Mouse (Mus musculus): ENCODE measurements around the gene Grb10. TPM values are rescaled to one million over a fixed set of nuclear protein-coding genes. Genes with fewer than 3 reads are reported as not detected.

Grb10 gene
- polyA plus RNA-seq, 1 experiment from 2014 or later, result 352 TPM

DNA sequence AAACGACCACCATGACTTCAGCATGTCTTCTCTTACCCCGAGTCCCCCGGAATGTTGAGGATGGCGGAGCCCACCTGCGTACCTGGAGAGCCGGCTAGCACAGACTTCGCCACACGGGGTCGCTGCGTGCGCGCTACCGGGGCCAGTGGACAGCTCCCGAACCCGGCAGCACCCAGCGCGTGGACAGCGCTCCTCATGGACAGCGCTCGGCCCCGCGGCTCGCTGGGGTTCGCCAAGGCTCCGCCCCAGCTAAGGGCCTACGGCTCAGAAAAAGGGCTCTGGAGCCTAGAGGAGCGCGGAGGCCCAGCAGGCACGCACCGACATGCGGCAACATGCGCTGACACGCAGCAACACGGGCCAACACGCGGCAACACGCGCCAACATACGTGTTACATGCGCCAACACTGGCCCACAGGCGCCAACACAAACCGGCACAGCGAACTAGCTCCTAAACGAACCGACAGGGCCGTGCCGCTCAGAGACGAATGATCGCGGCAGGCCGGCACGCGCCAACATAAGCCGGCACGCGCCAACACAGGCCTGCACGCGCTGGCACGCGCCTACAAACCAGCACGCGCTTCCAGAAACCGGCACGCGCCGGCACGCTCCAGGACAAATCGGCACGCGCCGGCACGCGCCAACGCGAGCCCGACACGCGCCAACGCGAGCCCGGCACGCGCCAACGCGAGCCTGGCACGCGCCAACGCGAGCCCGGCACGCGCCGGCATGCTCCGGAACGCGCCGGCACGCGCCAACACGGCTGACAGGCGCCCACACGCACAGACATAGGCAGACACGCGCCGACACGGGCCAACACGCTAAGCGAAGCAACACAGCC, 12.5 kb downstream of the Grb10 start:
- Histone ChIP-seq H3K9me3 (peaks cover 37% of the 10 kb centered on the region), H3K9ac (replicated peaks) (peak overlapping the region; percentile 5; the same call in 1 of the 2 replicates), H3K27me3 (peaks cover 91% of the 10 kb centered on the region), H3K36me3 (peaks cover 40% of the 10 kb centered on the region), H3K4me1 (no peaks in the 10 kb centered on the region), H3K27ac (replicated peaks) (no peak overlapping the region; the same call in 1 of the 2 replicates), H3K4me3 (peak overlapping the region; percentile 39), H3K4me2 (replicated peaks) (peak overlapping the region; percentile 59)
- peak; percentile 89 for ATAC-seq (ENCODE audit: low FRiP score, low read depth)
- WGBS, result 50% methylated on average over 108 of the region's 108 CpGs

GRCm38 (mm10) chr11:12025392-12025755, 13.1 kb downstream of the Grb10 start:
- peak overlapping the region; percentile 59 for H3K4me2 ChIP-seq (replicated peaks)
- no peak overlapping the region for H3K27ac ChIP-seq (replicated peaks)
- H3K27me3 ChIP-seq, result peaks cover 92% of the 10 kb centered on the region
- H3K9me3 ChIP-seq, result peaks cover 37% of the 10 kb centered on the region
- no peaks in the 10 kb centered on the region for H3K4me1 ChIP-seq
- H3K36me3 ChIP-seq, result peaks cover 40% of the 10 kb centered on the region
- no peak overlapping the region for H3K9ac ChIP-seq (replicated peaks)
- peak; percentile 72 for ATAC-seq (ENCODE audit: low FRiP score, low read depth)
- H3K4me3 ChIP-seq, result peak overlapping the region; percentile 39
- 50% methylated on average over 32 of the region's 32 CpGs for WGBS

DNA sequence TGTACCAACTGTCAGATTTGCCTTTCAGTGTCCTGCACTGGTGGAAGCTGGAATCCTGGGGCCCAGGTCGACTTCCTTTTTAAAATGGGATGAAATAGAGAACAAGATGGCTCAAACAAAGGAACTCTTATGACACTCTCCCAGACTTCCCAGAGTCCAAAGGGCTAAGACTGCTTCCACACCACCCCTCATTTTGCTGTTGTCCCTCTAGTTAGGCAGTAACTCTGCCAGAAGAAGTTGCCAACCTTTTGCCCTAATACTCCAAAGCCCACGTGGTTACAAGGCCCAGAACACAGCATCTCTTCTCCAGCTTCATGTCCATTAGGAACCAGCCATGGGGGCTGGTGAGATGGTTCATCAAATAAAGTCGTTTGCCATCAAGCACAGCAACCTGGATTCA, 15.4 kb downstream of the Grb10 start:
- H3K4me3 ChIP-seq, result no peak overlapping the region
- H3K9ac ChIP-seq (replicated peaks), result no peak overlapping the region
- H3K36me3 ChIP-seq, result peaks cover 32% of the 10 kb centered on the region
- no peak overlapping the region for H3K27ac ChIP-seq (replicated peaks)
- peaks cover 93% of the 10 kb centered on the region for H3K27me3 ChIP-seq
- peaks cover 25% of the 10 kb centered on the region for H3K9me3 ChIP-seq
- ATAC-seq (ENCODE audit: low FRiP score, low read depth), result no peak
- no peaks in the 10 kb centered on the region for H3K4me1 ChIP-seq
- WGBS, result 54% methylated on average over 3 of the region's 3 CpGs
- no peak overlapping the region for H3K4me2 ChIP-seq (replicated peaks)

DNA sequence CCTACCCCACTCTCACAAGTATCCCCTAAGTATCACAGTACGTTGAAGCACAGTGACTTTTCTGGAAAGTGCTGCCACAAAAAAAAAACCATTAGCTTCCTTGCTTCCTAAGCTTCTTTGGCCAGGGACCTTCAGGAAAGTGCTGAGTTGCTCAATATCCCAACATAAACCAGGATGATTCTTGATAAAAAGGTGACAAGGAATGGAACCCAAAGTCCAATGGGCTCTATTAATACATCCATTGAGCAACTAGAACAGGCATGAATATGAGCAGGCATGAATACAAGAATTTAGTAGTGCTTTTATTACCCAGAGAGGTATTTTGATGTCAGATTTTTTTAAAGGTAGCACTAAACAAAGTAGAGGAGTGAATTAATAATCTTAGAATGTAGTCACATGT, 18.8 kb downstream of the Grb10 start:
- Histone ChIP-seq H3K9me3 (peaks cover 3% of the 10 kb centered on the region; the same call in 1 of the 2 replicates), H3K4me3 (no peak overlapping the region), H3K27ac (replicated peaks) (no peak overlapping the region), H3K4me2 (replicated peaks) (no peak overlapping the region), H3K36me3 (0 out of 2 replicates have a peak, but pooled peaks cover 12% of the 10 kb centered on the region), H3K4me1 (no peaks in the 10 kb centered on the region), H3K27me3 (peaks cover 69% of the 10 kb centered on the region), H3K9ac (replicated peaks) (no peak overlapping the region)
- 86% methylated on average over 1 of the region's 1 CpGs for WGBS
- ATAC-seq (ENCODE audit: low FRiP score, low read depth), result no peak

DNA sequence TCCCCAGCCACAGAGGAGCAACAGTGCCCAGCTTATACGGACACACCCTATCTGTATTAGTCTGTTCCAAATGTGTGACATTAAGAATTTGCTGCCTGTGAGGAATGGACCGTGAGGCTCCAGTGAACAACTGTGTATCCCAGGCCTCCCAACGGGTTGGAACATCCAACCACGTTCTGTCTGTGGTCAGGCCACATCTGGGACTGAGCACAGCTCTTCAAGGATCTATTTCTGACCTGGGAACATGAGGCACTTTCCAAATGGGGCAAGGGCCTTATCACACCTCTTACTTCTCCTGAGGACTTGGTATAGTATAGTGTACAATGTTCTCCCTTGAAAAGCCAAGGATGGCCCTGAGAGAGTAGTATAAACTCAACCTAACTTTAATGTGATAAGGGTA, 19.9 kb downstream of the Grb10 start:
- Histone ChIP-seq H3K27ac (replicated peaks) (no peak overlapping the region), H3K4me1 (no peaks in the 10 kb centered on the region), H3K27me3 (peaks cover 58% of the 10 kb centered on the region), H3K4me3 (no peak overlapping the region), H3K9me3 (peaks cover 9% of the 10 kb centered on the region; the same call in 1 of the 2 replicates), H3K9ac (replicated peaks) (no peak overlapping the region), H3K4me2 (replicated peaks) (no peak overlapping the region), H3K36me3 (0 out of 2 replicates have a peak, but pooled peaks cover 12% of the 10 kb centered on the region)
- WGBS, result 84% methylated on average over 4 of the region's 4 CpGs
- no peak for ATAC-seq (ENCODE audit: low FRiP score, low read depth)

DNA sequence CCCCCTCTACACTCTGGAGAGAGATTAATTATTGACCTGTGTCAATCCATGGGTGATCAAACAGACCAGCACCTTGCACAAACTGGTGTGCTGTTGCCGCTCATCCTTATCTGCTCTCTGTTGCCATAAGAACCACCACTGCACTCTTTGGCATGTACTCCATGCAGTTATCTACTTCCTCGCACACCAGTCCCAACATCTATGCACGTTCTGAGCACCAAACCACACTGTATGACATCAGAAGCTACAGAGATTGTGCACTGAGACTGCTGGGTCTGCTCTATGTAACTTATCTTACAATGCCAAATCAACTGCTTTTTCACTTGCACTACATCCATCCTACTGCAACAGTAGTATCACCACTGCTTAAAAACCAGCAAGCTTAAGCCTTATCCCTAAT, 28.4 kb downstream of the Grb10 start:
- no peak for ATAC-seq (ENCODE audit: low FRiP score, low read depth)
- Histone ChIP-seq H3K27ac (replicated peaks) (no peak overlapping the region), H3K4me1 (no peaks in the 10 kb centered on the region), H3K27me3 (no peaks in the 10 kb centered on the region), H3K4me2 (replicated peaks) (no peak overlapping the region), H3K36me3 (peaks cover 17% of the 10 kb centered on the region; the same call in 1 of the 2 replicates), H3K9ac (replicated peaks) (no peak overlapping the region), H3K4me3 (no peak overlapping the region), H3K9me3 (peaks cover 17% of the 10 kb centered on the region)
- WGBS, result 87% methylated on average over 3 of the region's 3 CpGs

GRCm38 (mm10) chr11:12000293-12000910, 38.1 kb downstream of the Grb10 start:
- no peak for ATAC-seq (ENCODE audit: low FRiP score, low read depth)
- WGBS, result 92% methylated on average over 4 of the region's 4 CpGs

DNA sequence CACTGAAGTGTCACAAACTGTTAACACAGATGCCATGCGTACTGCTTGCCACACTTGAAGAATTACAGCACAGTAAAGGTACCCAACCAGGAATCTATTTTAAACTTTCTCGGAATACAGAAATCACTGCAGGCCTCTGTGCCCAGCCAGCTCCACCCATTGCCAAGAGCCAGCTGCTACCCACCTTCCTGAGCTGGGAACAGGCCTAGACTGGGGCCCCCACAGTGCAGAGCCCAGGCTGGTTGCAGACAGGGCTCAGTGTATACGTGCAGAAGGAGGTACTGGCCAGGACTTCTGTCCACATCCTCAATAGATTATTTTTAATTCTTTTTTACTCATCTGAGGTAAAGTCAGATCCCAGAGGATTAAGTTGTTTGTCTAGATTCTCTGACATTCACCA, 39.6 kb downstream of the Grb10 start:
- H3K27me3 ChIP-seq, result no peaks in the 10 kb centered on the region
- 83% methylated on average over 3 of the region's 3 CpGs for WGBS
- H3K4me3 ChIP-seq, result no peak overlapping the region
- no peaks in the 10 kb centered on the region; the same call in 1 of the 2 replicates for H3K4me1 ChIP-seq
- no peak overlapping the region for H3K27ac ChIP-seq (replicated peaks)
- H3K4me2 ChIP-seq (replicated peaks), result no peak overlapping the region
- H3K9ac ChIP-seq (replicated peaks), result no peak overlapping the region
- peaks cover 3% of the 10 kb centered on the region; the same call in 1 of the 2 replicates for H3K36me3 ChIP-seq
- ATAC-seq (ENCODE audit: low FRiP score, low read depth), result no peak
- H3K9me3 ChIP-seq, result no peaks in the 10 kb centered on the region

More at GRCm38 (mm10) chr11:12000293-12000910, 38.1 kb downstream of the Grb10 start:
- no peaks in the 10 kb centered on the region for H3K27me3 ChIP-seq
- H3K4me2 ChIP-seq (replicated peaks), result no peak overlapping the region
- no peaks in the 10 kb centered on the region; the same call in 1 of the 2 replicates for H3K4me1 ChIP-seq
- H3K9me3 ChIP-seq, result no peaks in the 10 kb centered on the region
- H3K9ac ChIP-seq (replicated peaks), result no peak overlapping the region
- H3K4me3 ChIP-seq, result no peak overlapping the region
- no peak overlapping the region for H3K27ac ChIP-seq (replicated peaks)
- peaks cover 3% of the 10 kb centered on the region; the same call in 1 of the 2 replicates for H3K36me3 ChIP-seq

GRCm38 (mm10) chr11:11997045-11997444, 41.4 kb downstream of the Grb10 start:
- ATAC-seq (ENCODE audit: low FRiP score, low read depth), result no peak
- no peak overlapping the region for H3K4me3 ChIP-seq
- WGBS, result 78% methylated on average over 1 of the region's 1 CpGs

DNA sequence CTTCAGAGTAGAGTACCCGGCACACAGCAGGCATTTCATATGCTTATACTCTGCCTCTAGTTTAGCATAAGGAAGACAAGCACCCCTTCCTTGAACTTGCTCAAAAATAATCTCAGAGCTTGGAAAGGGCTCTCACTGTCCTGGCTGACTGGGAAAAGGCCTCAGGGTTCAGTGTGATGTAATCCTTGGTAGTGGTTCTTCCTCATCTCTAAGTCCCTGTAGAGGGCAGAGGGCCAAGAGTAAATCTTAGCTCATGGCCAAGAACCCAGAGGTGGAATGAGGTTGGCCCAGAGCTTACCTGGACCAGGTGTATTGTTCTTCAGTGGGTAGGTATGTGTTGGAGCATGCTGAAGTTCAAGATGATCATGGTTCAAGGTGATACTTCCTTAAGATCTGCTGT, 43.1 kb downstream of the Grb10 start:
- Histone ChIP-seq H3K4me2 (replicated peaks) (no peak overlapping the region), H3K9ac (replicated peaks) (no peak overlapping the region), H3K27me3 (no peaks in the 10 kb centered on the region), H3K9me3 (no peaks in the 10 kb centered on the region), H3K27ac (replicated peaks) (no peak overlapping the region), H3K36me3 (no peaks in the 10 kb centered on the region; the same call in 1 of the 2 replicates), H3K4me1 (no peaks in the 10 kb centered on the region; the same call in 1 of the 2 replicates), H3K4me3 (no peak overlapping the region)
- no peak for ATAC-seq (ENCODE audit: low FRiP score, low read depth)
- WGBS, result 93% methylated on average over 1 of the region's 1 CpGs

More at GRCm38 (mm10) chr11:11997045-11997444, 41.4 kb downstream of the Grb10 start:
- no peak overlapping the region for H3K9ac ChIP-seq (replicated peaks)
- H3K4me2 ChIP-seq (replicated peaks), result no peak overlapping the region
- H3K9me3 ChIP-seq, result no peaks in the 10 kb centered on the region
- H3K36me3 ChIP-seq, result no peaks in the 10 kb centered on the region; the same call in 1 of the 2 replicates
- H3K4me1 ChIP-seq, result no peaks in the 10 kb centered on the region; the same call in 1 of the 2 replicates
- H3K27ac ChIP-seq (replicated peaks), result no peak overlapping the region
- H3K27me3 ChIP-seq, result no peaks in the 10 kb centered on the region

DNA sequence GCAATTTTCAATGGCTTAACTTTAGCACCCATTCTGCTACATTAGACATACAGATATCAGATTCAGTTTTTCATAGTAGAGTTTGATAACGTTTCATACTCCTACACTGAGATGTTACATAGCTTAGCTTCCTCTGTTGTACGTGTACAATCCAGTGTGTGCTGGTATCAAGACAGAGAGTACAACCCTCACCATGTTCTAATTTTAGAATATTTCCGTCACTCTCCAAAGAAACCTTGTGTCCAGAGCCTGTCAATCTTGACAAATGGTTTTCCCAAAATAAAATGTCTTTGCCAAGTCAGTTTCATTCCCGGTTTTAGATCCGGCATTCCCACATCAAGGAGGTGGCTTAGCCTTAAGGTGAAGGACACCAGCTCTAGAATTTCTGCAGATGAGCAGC, 44.7 kb downstream of the Grb10 start:
- WGBS, result 90% methylated on average over 5 of the region's 5 CpGs

DNA sequence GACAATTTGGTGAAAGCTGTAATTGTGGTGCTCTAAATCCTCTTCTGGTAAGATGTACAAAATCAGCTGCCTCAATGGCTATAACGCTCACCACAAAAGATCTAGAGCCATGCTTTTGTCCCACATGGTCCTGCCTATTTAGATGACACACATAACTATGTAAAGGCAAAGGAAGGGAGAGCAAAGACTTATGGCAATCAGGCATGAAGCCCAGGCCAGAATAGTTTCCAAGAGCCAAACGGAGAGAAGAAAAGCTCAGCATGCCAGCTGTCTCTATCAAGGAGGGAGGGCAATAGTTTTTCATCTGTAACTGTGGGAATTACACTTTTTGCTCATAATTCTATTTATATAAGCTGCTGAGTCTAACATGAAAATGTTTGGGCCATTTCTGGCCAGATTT, 45.3 kb downstream of the Grb10 start:
- H3K27me3 ChIP-seq, result no peaks in the 10 kb centered on the region
- 71% methylated on average over 2 of the region's 2 CpGs for WGBS
- H3K4me3 ChIP-seq, result no peak overlapping the region
- H3K9ac ChIP-seq (replicated peaks), result no peak overlapping the region
- no peaks in the 10 kb centered on the region; the same call in 1 of the 2 replicates for H3K36me3 ChIP-seq
- H3K27ac ChIP-seq (replicated peaks), result no peak overlapping the region
- no peak for ATAC-seq (ENCODE audit: low FRiP score, low read depth)
- no peaks in the 10 kb centered on the region for H3K9me3 ChIP-seq
- H3K4me2 ChIP-seq (replicated peaks), result no peak overlapping the region
- no peaks in the 10 kb centered on the region for H3K4me1 ChIP-seq

More for the DNA sequence above, 44.7 kb downstream of the Grb10 start:
- H3K4me3 ChIP-seq, result no peak overlapping the region
- H3K4me2 ChIP-seq (replicated peaks), result no peak overlapping the region
- ATAC-seq (ENCODE audit: low FRiP score, low read depth), result no peak
- H3K9ac ChIP-seq (replicated peaks), result no peak overlapping the region
- H3K9me3 ChIP-seq, result no peaks in the 10 kb centered on the region
- no peaks in the 10 kb centered on the region; the same call in 1 of the 2 replicates for H3K36me3 ChIP-seq
- H3K27ac ChIP-seq (replicated peaks), result no peak overlapping the region
- no peaks in the 10 kb centered on the region for H3K27me3 ChIP-seq
- H3K4me1 ChIP-seq, result no peaks in the 10 kb centered on the region; the same call in 1 of the 2 replicates
